Mouse (Mus musculus) forebrain, embryonic 16.5 days (tissue): ENCODE measurements around the gene Oaz3. TPM values are rescaled to one million over a fixed set of nuclear protein-coding genes. Genes with fewer than 3 reads are reported as not detected.

ENCODE experiments used
- ATAC-seq: fragments of 200-750 bp; cut with Nextera tagmentation; 2 replicates; pipeline ENCODE4 v1.8.0; 2017; ENCODE audit warnings: mild to moderate bottlenecking, moderate library complexity
- H3K27ac ChIP-seq: fragments of 300-500 bp; sonication (generic); 2 replicates; pipeline ENCODE4 v1.5.1; 2014; ENCODE audit warnings: low read length, control low read depth
- H3K27me3 ChIP-seq: fragments of 300-500 bp; sonication (generic); replicated peaks from 2 replicates; pipeline ENCODE4 v1.6.1; 2014; ENCODE audit warnings: low read length; ENCODE audit not compliant: control insufficient read depth, insufficient read depth
- H3K36me3 ChIP-seq: fragments of 300-500 bp; sonication (generic); 2 replicates; pipeline ENCODE4 v1.6.1; 2014; ENCODE audit not compliant: control insufficient read depth, insufficient read depth
- H3K4me1 ChIP-seq: fragments of 300-500 bp; sonication (generic); replicated peaks from 2 replicates; pipeline ENCODE4 v1.6.1; 2014; ENCODE audit warnings: low read length; ENCODE audit not compliant: control insufficient read depth, insufficient read depth
- H3K4me2 ChIP-seq: fragments of 300-500 bp; sonication (generic); 2 replicates; pipeline ENCODE4 v1.6.1; 2014; ENCODE audit warnings: mild to moderate bottlenecking, low read length, control low read depth
- H3K4me3 ChIP-seq: fragments of 300-500 bp; sonication (generic); replicated peaks from 2 replicates; pipeline ENCODE4 v1.5.1; 2014; ENCODE audit warnings: mild to moderate bottlenecking, low read length, control low read depth
- H3K9ac ChIP-seq: fragments of 300-500 bp; sonication (generic); replicated peaks from 2 replicates; pipeline ENCODE4 v1.6.1; 2014; ENCODE audit warnings: low read depth, low read length, control low read depth
- H3K9me3 ChIP-seq: fragments of 300-500 bp; sonication (generic); 2 replicates; pipeline ENCODE4 v1.6.1; 2016; ENCODE audit warnings: low read length; ENCODE audit not compliant: control insufficient read depth
- WGBS: fragments of 180-500 bp; shearing (Covaris S2); extraction: QIAGEN DNeasy Blood & Tissue Kit; methylation state at CpG from one replicate; pipeline ENCODE4 v1.1.7; 2014; 5-methylcytosine and 5-hydroxymethylcytosine counted together
- polyA plus RNA-seq: library from polyadenylated mRNA; unstranded; fragments of >200 nt; fragmentation: Nextera tagmentation; extraction: Ambion mirVana; gene quantifications from 2 replicates; pipeline ENCODE4 v1.2.1, GENCODE M21; 2015

The Oaz3 gene
- polyA plus RNA-seq, 1 experiment from 2014 or later: 2.2 TPM

DNA sequence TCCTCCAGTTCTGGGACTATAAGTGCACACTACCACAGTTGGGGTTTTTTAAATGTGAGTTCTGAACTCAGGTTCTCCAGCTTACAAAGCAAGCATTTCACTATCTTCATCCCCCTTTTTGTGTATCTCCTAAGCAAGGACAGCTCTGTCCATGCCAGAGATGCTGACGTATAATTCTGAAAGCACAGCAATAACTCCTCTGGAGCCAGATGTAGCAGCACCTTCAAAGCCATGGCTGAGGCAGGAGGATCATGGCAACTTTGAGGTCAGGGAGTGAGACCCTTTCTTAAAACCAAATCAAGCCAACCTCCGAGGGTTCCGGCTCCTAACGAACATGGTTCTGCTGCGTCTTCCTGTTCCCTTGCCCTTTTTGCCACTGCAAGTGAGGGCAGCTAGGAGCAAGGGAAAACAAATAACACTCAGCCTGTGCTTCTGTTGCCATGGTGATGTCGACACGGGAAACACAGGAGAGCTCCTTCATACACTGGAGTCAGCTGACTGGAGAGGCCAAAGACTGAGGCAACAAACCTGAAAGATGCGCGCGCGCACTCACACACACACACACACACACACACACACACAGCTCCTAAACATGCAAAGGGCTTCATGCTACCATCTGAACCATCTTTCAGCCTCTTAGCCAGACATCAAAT lies 20.3 kb upstream of the Oaz3 start:
- 20% methylated on average over 11 of the region's 11 CpGs for WGBS
- Histone ChIP-seq H3K4me3 (no peak overlapping the region), H3K27ac (peak overlapping the region; percentile 95), H3K9me3 (no peaks in the 10 kb centered on the region), H3K9ac (0 out of 2 replicates have a peak overlapping the region, but pooled peaks have one; percentile 23), H3K4me2 (no peak overlapping the region), H3K27me3 (no peaks in the 10 kb centered on the region), H3K4me1 (peaks cover 28% of the 10 kb centered on the region), H3K36me3 (no peaks in the 10 kb centered on the region)
- peak; percentile 70 for ATAC-seq

GRCm38 (mm10) chr3:94459834-94460233 lies 16.1 kb upstream of the Oaz3 start:
- H3K4me2 ChIP-seq: no peak overlapping the region
- no peaks in the 10 kb centered on the region for H3K27me3 ChIP-seq
- ATAC-seq: no peak
- 95% methylated on average over 2 of the region's 2 CpGs for WGBS
- no peak overlapping the region for H3K9ac ChIP-seq
- H3K4me3 ChIP-seq: no peak overlapping the region
- H3K36me3 ChIP-seq: no peaks in the 10 kb centered on the region
- no peaks in the 10 kb centered on the region for H3K9me3 ChIP-seq
- H3K27ac ChIP-seq: no peak overlapping the region
- H3K4me1 ChIP-seq: peaks cover 18% of the 10 kb centered on the region

GRCm38 (mm10) chr3:94457055-94457454 lies 13.3 kb upstream of the Oaz3 start:
- Histone ChIP-seq H3K9me3 (no peaks in the 10 kb centered on the region), H3K4me3 (no peak overlapping the region), H3K27me3 (no peaks in the 10 kb centered on the region), H3K4me2 (no peak overlapping the region), H3K9ac (no peak overlapping the region), H3K27ac (peak overlapping the region; percentile 35; the same call in 1 of the 2 replicates), H3K36me3 (no peaks in the 10 kb centered on the region), H3K4me1 (peaks cover 4% of the 10 kb centered on the region; the same call in 1 of the 2 replicates)
- ATAC-seq: no peak
- WGBS: 82% methylated on average over 3 of the region's 3 CpGs

GRCm38 (mm10) chr3:94456529-94457000 lies 12.8 kb upstream of the Oaz3 start:
- H3K27ac ChIP-seq: peak overlapping the region; percentile 30; the same call in 1 of the 2 replicates

DNA sequence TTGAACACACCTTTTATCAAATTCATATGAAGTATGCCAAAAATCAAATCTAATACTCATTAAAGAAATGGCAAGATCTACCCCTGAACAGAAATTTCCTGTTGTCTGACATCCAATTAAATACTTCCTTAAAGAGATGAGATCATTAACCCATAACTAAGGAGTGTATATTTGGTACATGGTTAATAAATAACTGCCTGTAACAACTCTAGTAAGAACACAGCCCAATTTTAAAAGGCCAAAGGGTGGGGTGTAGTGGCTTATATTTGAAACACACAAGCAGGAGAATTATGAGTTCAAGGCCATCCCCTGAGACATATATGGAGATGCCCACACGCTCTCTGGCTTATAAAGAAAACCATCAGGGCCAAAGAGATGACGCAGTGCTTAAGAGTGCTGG lies 5.7 kb upstream of the Oaz3 start:
- WGBS: 92% methylated on average over 2 of the region's 2 CpGs
- Histone ChIP-seq H3K27ac (no peak overlapping the region), H3K36me3 (peaks cover 30% of the 10 kb centered on the region), H3K9ac (no peak overlapping the region), H3K9me3 (no peaks in the 10 kb centered on the region), H3K27me3 (no peaks in the 10 kb centered on the region), H3K4me1 (peaks cover 1% of the 10 kb centered on the region), H3K4me3 (no peak overlapping the region), H3K4me2 (no peak overlapping the region)
- ATAC-seq: no peak

More at GRCm38 (mm10) chr3:94456529-94457000, 12.8 kb upstream of the Oaz3 start:
- ATAC-seq: peak; percentile 92
- H3K4me1 ChIP-seq: peaks cover 4% of the 10 kb centered on the region; the same call in 1 of the 2 replicates
- H3K27me3 ChIP-seq: no peaks in the 10 kb centered on the region
- peak overlapping the region; percentile 47 for H3K4me3 ChIP-seq
- H3K9ac ChIP-seq: peak overlapping the region; percentile 49; the same call in 1 of the 2 replicates
- H3K4me2 ChIP-seq: peak overlapping the region; percentile 54
- no peaks in the 10 kb centered on the region for H3K36me3 ChIP-seq
- WGBS: under 1% methylated on average over 12 of the region's 12 CpGs
- H3K9me3 ChIP-seq: no peaks in the 10 kb centered on the region

GRCm38 (mm10) chr3:94442951-94443596 lies 641 bp downstream of the Oaz3 start, which contains the start of gene Mrpl9:
Gene Mrpl9, plus strand, starts transcription at chr3:94443318.
- peaks cover 24% of the 10 kb centered on the region for H3K36me3 ChIP-seq
- H3K9me3 ChIP-seq: no peaks in the 10 kb centered on the region
- peak within 1 kb of the TSS; percentile 94 for H3K4me3 ChIP-seq
- H3K4me1 ChIP-seq: peaks cover 5% of the 10 kb centered on the region
- H3K4me2 ChIP-seq: peak within 1 kb of the TSS; percentile 95
- H3K27me3 ChIP-seq: no peaks in the 10 kb centered on the region; the same call in 1 of the 2 replicates
- WGBS: under 1% methylated on average over 38 of the region's 39 CpGs
- peak; percentile 98 for ATAC-seq
- peak within 1 kb of the TSS; percentile 37 for H3K27ac ChIP-seq
- H3K9ac ChIP-seq: peak within 1 kb of the TSS; percentile 95

- 46% methylated on average over 3 of the region's 3 CpGs for WGBS
- H3K9ac ChIP-seq: no peak overlapping the region
- H3K4me2 ChIP-seq: no peak overlapping the region
- H3K27me3 ChIP-seq: no peaks in the 10 kb centered on the region; the same call in 1 of the 2 replicates
- no peaks in the 10 kb centered on the region for H3K9me3 ChIP-seq
- peaks cover 9% of the 10 kb centered on the region for H3K36me3 ChIP-seq
- no peak for ATAC-seq
- H3K4me3 ChIP-seq: no peak overlapping the region
- H3K27ac ChIP-seq: no peak overlapping the region
- H3K4me1 ChIP-seq: peaks cover 5% of the 10 kb centered on the region
These were observed 2.5 kb downstream of the Oaz3 start for GRCm38 (mm10) chr3:94441182-94441581.

DNA sequence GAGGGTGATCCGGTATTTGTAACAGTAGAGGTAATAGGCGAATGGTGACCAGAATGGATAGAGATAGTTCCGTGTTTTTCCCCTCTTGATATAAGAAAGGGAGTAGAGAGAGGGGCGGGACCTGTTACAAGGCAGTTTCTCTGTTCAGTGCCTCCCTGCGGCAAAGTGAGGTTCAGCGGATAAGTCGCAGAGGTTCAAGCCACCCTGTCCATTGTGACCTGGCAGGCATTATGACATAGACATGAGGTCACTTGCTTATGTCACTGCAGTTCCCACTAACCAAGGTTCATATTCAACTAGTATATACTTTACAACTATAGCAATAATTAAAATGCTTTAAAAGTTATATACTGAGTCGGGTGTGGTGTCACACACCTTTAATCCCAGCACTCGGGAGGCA lies 7.3 kb downstream of the Oaz3 start:
- Histone ChIP-seq H3K4me1 (no peaks in the 10 kb centered on the region), H3K4me2 (no peak overlapping the region), H3K9me3 (no peaks in the 10 kb centered on the region), H3K36me3 (0 out of 2 replicates have a peak, but pooled peaks cover 2% of the 10 kb centered on the region), H3K4me3 (no peak overlapping the region), H3K9ac (no peak overlapping the region), H3K27me3 (no peaks in the 10 kb centered on the region; the same call in 1 of the 2 replicates), H3K27ac (no peak overlapping the region)
- WGBS: 83% methylated on average over 9 of the region's 9 CpGs
- no peak for ATAC-seq

DNA sequence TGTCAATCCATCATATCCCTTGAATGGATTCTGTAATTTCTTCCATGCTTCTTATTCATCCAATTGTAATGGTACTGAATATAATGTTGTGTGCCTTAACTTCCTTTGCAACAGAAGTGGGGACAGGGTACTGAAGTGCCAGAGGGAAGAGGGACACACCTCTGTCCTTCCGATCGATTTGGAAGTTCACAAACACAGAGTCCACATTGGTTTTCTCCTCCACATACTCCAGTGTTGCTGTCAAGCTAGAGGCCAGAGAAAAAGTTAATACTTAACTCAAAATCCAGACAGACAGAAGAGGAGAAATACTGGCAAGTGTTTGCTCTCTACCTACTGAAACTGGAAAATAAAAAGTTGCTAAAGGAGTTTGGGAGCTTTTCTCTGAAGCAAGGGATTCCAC lies 9.4 kb downstream of the Oaz3 start:
- no peak for ATAC-seq
- H3K9me3 ChIP-seq: no peaks in the 10 kb centered on the region
- WGBS: 93% methylated on average over 2 of the region's 2 CpGs
- no peak overlapping the region for H3K9ac ChIP-seq
- H3K4me1 ChIP-seq: no peaks in the 10 kb centered on the region
- no peak overlapping the region for H3K27ac ChIP-seq
- no peak overlapping the region for H3K4me3 ChIP-seq
- no peak overlapping the region for H3K4me2 ChIP-seq
- no peaks in the 10 kb centered on the region for H3K27me3 ChIP-seq
- peaks cover 4% of the 10 kb centered on the region; the same call in 1 of the 2 replicates for H3K36me3 ChIP-seq
